In the genomic region with DNA sequence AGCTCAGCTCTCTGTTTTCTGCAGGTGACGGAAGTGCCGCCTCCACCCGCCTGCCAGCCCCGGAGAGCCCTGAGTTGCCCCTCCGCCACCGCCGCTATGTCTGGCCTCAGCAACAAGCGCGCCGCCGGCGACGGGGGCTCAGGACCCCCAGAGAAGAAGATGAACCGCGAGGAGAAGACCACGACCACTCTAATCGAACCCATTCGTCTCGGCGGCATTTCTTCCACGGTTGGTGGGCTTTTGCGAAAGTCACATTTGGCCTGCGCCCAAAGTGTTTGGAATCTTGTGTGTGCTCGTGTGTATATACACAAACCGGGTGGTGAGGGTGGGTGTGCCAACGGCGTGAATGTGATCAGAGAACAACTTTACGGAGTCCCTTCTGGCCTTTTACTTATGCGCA, we compare ENCODE assay signal across 8 mouse cellular contexts. TPM values are rescaled to one million over a fixed set of nuclear protein-coding genes. Genes with fewer than 3 reads are reported as not detected.
DNase-seq lines count a peak whose midpoint lies in the region; ATAC-seq and TF ChIP-seq lines count a peak whose summit lies in the region.

No protein-coding gene starts in this region.

- H3K36me3 ChIP-seq in erythroblast, embryonic 14.5 days (ENCODE audit: control insufficient read depth) = peaks cover 66% of the 10 kb centered on the region
- H3K36me3 ChIP-seq in spleen, adult 2 months (ENCODE audit: control insufficient read depth, insufficient read depth, low read length) = peaks cover 30% of the 10 kb centered on the region
- peaks cover 56% of the 10 kb centered on the region for H3K36me3 ChIP-seq in limb, embryonic 14.5 days (ENCODE audit: control insufficient read depth, insufficient read depth, low read length)
- H3K36me3 ChIP-seq in stomach, embryonic 15.5 days = peaks cover 41% of the 10 kb centered on the region

- 5% methylated on average over 29 of the region's 29 CpGs for WGBS in spleen, adult 2 months
- WGBS in limb, embryonic 14.5 days = 7% methylated on average over 22 of the region's 29 CpGs
- 4% methylated on average over 29 of the region's 29 CpGs for WGBS in stomach, embryonic 15.5 days

- peak overlapping the region; percentile 42 for H3K27ac ChIP-seq in spleen, adult 2 months (ENCODE audit: insufficient read depth, low read length)
- H3K27ac ChIP-seq in limb, embryonic 14.5 days (replicated peaks; ENCODE audit: low read depth, low read length) = no peak overlapping the region
- H3K27ac ChIP-seq in stomach, embryonic 15.5 days = peak overlapping the region; percentile 50; the same call in 1 of the 2 replicates

- no peaks in the 10 kb centered on the region for H3K27me3 ChIP-seq in erythroblast, embryonic 14.5 days (ENCODE audit: control insufficient read depth)
- no peaks in the 10 kb centered on the region for H3K27me3 ChIP-seq in spleen, adult 2 months (ENCODE audit: control insufficient read depth, insufficient read depth, low read length)
- no peaks in the 10 kb centered on the region for H3K27me3 ChIP-seq in limb, embryonic 14.5 days (ENCODE audit: control insufficient read depth, insufficient read depth, low read length)
- no peaks in the 10 kb centered on the region for H3K27me3 ChIP-seq in stomach, embryonic 15.5 days (replicated peaks)

- H3K4me2 ChIP-seq in limb, embryonic 14.5 days (replicated peaks; ENCODE audit: low read depth, low read length, severe bottlenecking) = peak overlapping the region; percentile 66
- H3K4me2 ChIP-seq in stomach, embryonic 15.5 days = peak overlapping the region; percentile 70

- H3K4me1 ChIP-seq in erythroblast, embryonic 14.5 days (ENCODE audit: control insufficient read depth) = peaks cover 59% of the 10 kb centered on the region
- peaks cover 5% of the 10 kb centered on the region; the same call in 1 of the 2 replicates for H3K4me1 ChIP-seq in spleen, adult 2 months (ENCODE audit: control insufficient read depth, insufficient read depth, insufficient read length)
- H3K4me1 ChIP-seq in limb, embryonic 14.5 days (ENCODE audit: control insufficient read depth, insufficient read depth, low read length) = peaks cover 10% of the 10 kb centered on the region; the same call in 1 of the 2 replicates
- H3K4me1 ChIP-seq in stomach, embryonic 15.5 days = peaks cover 10% of the 10 kb centered on the region

- TF ChIP-seq POLR2A in spleen, adult 2 months (IDR thresholded peaks at IDR 0.05; ENCODE audit: low read depth, low read length) = no peak
- no peak for TF ChIP-seq POLR2A in limb, embryonic 14.5 days (IDR thresholded peaks at IDR 0.05; ENCODE audit: borderline replicate concordance, extremely low read depth, insufficient read depth, insufficient read length)

- peak overlapping the region; percentile 68 for H3K4me3 ChIP-seq in erythroblast, embryonic 14.5 days (replicated peaks)
- peak overlapping the region; percentile 80 for H3K4me3 ChIP-seq in spleen, adult 2 months (ENCODE audit: extremely low read depth, insufficient read depth, insufficient read length)
- H3K4me3 ChIP-seq in limb, embryonic 14.5 days (replicated peaks; ENCODE audit: low read length) = peak overlapping the region; percentile 91
- H3K4me3 ChIP-seq in stomach, embryonic 15.5 days (replicated peaks) = peak overlapping the region; percentile 77

- H3K9ac ChIP-seq in limb, embryonic 14.5 days (ENCODE audit: low read depth, low read length, severe bottlenecking) = peak overlapping the region; percentile 75
- peak overlapping the region; percentile 86 for H3K9ac ChIP-seq in stomach, embryonic 15.5 days

- no peaks in the 10 kb centered on the region for H3K9me3 ChIP-seq in erythroblast, embryonic 14.5 days (ENCODE audit: control insufficient read depth, low read length)
- H3K9me3 ChIP-seq in limb, embryonic 14.5 days (ENCODE audit: control insufficient read depth, low read length) = no peaks in the 10 kb centered on the region
- no peaks in the 10 kb centered on the region for H3K9me3 ChIP-seq in stomach, embryonic 15.5 days

- no peak for DNase-seq in spleen, adult 2 months (ENCODE audit: low read depth in 1 of 2, low spot score in 2 of 2)
- no peak for DNase-seq in spleen, postnatal 36 days (ENCODE audit: low spot score in 2 of 2)
- no peak for DNase-seq in limb, embryonic 14.5 days (ENCODE audit: low spot score)
- no peak for DNase-seq in left cerebral cortex, postnatal 14 days (ENCODE audit: low spot score in 2 of 2)
- no peak for DNase-seq in right cerebral cortex, postnatal 36 days (ENCODE audit: low spot score in 2 of 2)

- TF ChIP-seq CTCF in spleen, adult 2 months (IDR thresholded peaks at IDR 0.05; ENCODE audit: extremely low read depth, insufficient read depth, insufficient read length, insufficient replicate concordance) = no peak

- no peak for ATAC-seq in erythroblast, adult 5-6 weeks (replicated peaks; ENCODE audit: low FRiP score, poor library complexity, severe bottlenecking)
- no peak for ATAC-seq in limb, embryonic 14.5 days (ENCODE audit: low FRiP score, low read depth)
- ATAC-seq in stomach, embryonic 15.5 days (ENCODE audit: insufficient read depth, low FRiP score, low read depth) = no peak; the same call in 1 of the 2 replicates

- intact Hi-C loops in left cerebral cortex, postnatal 14 days (cut with DNase I) = no loop called here

RNA-seq across cellular contexts. Expression of gene Rnf40, which starts 0.3 kb away (rescaled TPM):
- polyA plus RNA-seq in erythroblast, embryonic 14.5 days (2012) = 4.4 and 5.0 TPM in 2 replicates
- total RNA-seq in erythroblast, adult 5-6 weeks (2015; ENCODE audit: low replicate concordance) = 17.1 and 18.1 TPM in 2 replicates
- 41.8 and 86.0 TPM in 2 replicates for total RNA-seq in erythroblast, adult 5-6 weeks (2017; ENCODE audit: low replicate concordance)
- 25.8 and 29.3 TPM in 2 replicates for polyA plus RNA-seq in spleen, adult 2 months (2012; rRNA removed)
- polyA plus RNA-seq in limb, embryonic 14.5 days (2012; rRNA removed) = 49.1 and 51.9 TPM in 2 replicates
- polyA plus RNA-seq in limb, embryonic 14.5 days (2014; fragmentation: Nextera tagmentation; extraction: Ambion mirVana) = 42.5 and 49.5 TPM in 2 replicates
- polyA plus RNA-seq in stomach, embryonic 15.5 days (2015; fragmentation: Nextera tagmentation; extraction: Ambion mirVana) = 37.8 and 42.0 TPM in 2 replicates
- 10 to 100 TPM; 69.5 to 74.7 TPM for total RNA-seq in left cerebral cortex, postnatal 14 days (2021)

RNA-seq across cellular contexts. Expression of gene Ccdc189, which starts 0.5 kb away (rescaled TPM):
- 7.1 and 8.9 TPM in 2 replicates for polyA plus RNA-seq in erythroblast, embryonic 14.5 days (2012)
- total RNA-seq in erythroblast, adult 5-6 weeks (2015; ENCODE audit: low replicate concordance) = 4.0 and 14.0 TPM in 2 replicates
- 26.1 and 31.4 TPM in 2 replicates for total RNA-seq in erythroblast, adult 5-6 weeks (2017; ENCODE audit: low replicate concordance)
- 1.6 and 2.2 TPM in 2 replicates for polyA plus RNA-seq in spleen, adult 2 months (2012; rRNA removed)
- 9.7 and 10.6 TPM in 2 replicates for polyA plus RNA-seq in limb, embryonic 14.5 days (2012; rRNA removed)
- 5.4 and 8.1 TPM in 2 replicates for polyA plus RNA-seq in limb, embryonic 14.5 days (2014; fragmentation: Nextera tagmentation; extraction: Ambion mirVana)
- polyA plus RNA-seq in stomach, embryonic 15.5 days (2015; fragmentation: Nextera tagmentation; extraction: Ambion mirVana) = 5.8 and 7.2 TPM in 2 replicates
- 10 to 100 TPM in 1 of 2 experiments, 1 to 10 TPM in 1; 9.5 to 11.3 TPM for total RNA-seq in left cerebral cortex, postnatal 14 days (2021)

RNA-seq across cellular contexts. Expression of gene Phkg2, which starts 15.8 kb away (rescaled TPM):
- 5.4 and 7.7 TPM in 2 replicates for polyA plus RNA-seq in erythroblast, embryonic 14.5 days (2012)
- 35.1 and 44.2 TPM in 2 replicates for total RNA-seq in erythroblast, adult 5-6 weeks (2015; ENCODE audit: low replicate concordance)
- total RNA-seq in erythroblast, adult 5-6 weeks (2017; ENCODE audit: low replicate concordance) = 16.2 and 40.8 TPM in 2 replicates
- 79.5 and 91.4 TPM in 2 replicates for polyA plus RNA-seq in spleen, adult 2 months (2012; rRNA removed)
- 99.1 and 103 TPM in 2 replicates for polyA plus RNA-seq in limb, embryonic 14.5 days (2012; rRNA removed)
- polyA plus RNA-seq in limb, embryonic 14.5 days (2014; fragmentation: Nextera tagmentation; extraction: Ambion mirVana) = 36.3 and 41.9 TPM in 2 replicates
- polyA plus RNA-seq in stomach, embryonic 15.5 days (2015; fragmentation: Nextera tagmentation; extraction: Ambion mirVana) = 37.1 and 37.5 TPM in 2 replicates
- 10 to 100 TPM; 71.5 to 75.9 TPM for total RNA-seq in left cerebral cortex, postnatal 14 days (2021)

RNA-seq across cellular contexts. Expression of gene Zfp629, which starts 26.7 kb away (rescaled TPM):
- 0.11 and 0.15 TPM in 2 replicates for polyA plus RNA-seq in erythroblast, embryonic 14.5 days (2012)
- 0.77 and 0.84 TPM in 2 replicates for total RNA-seq in erythroblast, adult 5-6 weeks (2015; ENCODE audit: low replicate concordance)
- 2.0 and 3.2 TPM in 2 replicates for total RNA-seq in erythroblast, adult 5-6 weeks (2017; ENCODE audit: low replicate concordance)
- 4.9 and 5.4 TPM in 2 replicates for polyA plus RNA-seq in spleen, adult 2 months (2012; rRNA removed)
- 23.8 and 24.5 TPM in 2 replicates for polyA plus RNA-seq in limb, embryonic 14.5 days (2012; rRNA removed)
- polyA plus RNA-seq in limb, embryonic 14.5 days (2014; fragmentation: Nextera tagmentation; extraction: Ambion mirVana) = 13.9 and 19.2 TPM in 2 replicates
- polyA plus RNA-seq in stomach, embryonic 15.5 days (2015; fragmentation: Nextera tagmentation; extraction: Ambion mirVana) = 9.4 and 10.3 TPM in 2 replicates
- total RNA-seq in left cerebral cortex, postnatal 14 days (2021) = 10 to 100 TPM; 24.1 to 25.7 TPM

RNA-seq across cellular contexts. Expression of gene Tmem265, which starts 27.7 kb away (rescaled TPM):
- polyA plus RNA-seq in erythroblast, embryonic 14.5 days (2012) = 0.61 and 0.75 TPM in 2 replicates
- 1.7 TPM in 1 of 2 replicates, not detected in the other for total RNA-seq in erythroblast, adult 5-6 weeks (2015; ENCODE audit: low replicate concordance)
- total RNA-seq in erythroblast, adult 5-6 weeks (2017; ENCODE audit: low replicate concordance) = not detected in 2 replicates
- 4.8 TPM in 2 replicates for polyA plus RNA-seq in spleen, adult 2 months (2012; rRNA removed)
- polyA plus RNA-seq in limb, embryonic 14.5 days (2012; rRNA removed) = 2.4 and 4.5 TPM in 2 replicates
- 7.1 and 9.3 TPM in 2 replicates for polyA plus RNA-seq in limb, embryonic 14.5 days (2014; fragmentation: Nextera tagmentation; extraction: Ambion mirVana)
- polyA plus RNA-seq in stomach, embryonic 15.5 days (2015; fragmentation: Nextera tagmentation; extraction: Ambion mirVana) = 5.6 and 6.0 TPM in 2 replicates
- 1 to 10 TPM; 2.3 to 3.2 TPM for total RNA-seq in left cerebral cortex, postnatal 14 days (2021)
